Mouse (Mus musculus) T-cell, adult 2 months (primary cell): ENCODE results near the gene Ttyh3.

Source experiments
- DNase-seq: peaks from one replicate; pipeline ENCODE4 v3.0.0; 2022; ENCODE audit warnings: low spot score

Gene Ttyh3

GRCm38 (mm10) chr5:140575381-140575866 lies 73.4 kb downstream of the Ttyh3 start:
- DNase-seq, result peak; percentile 76

GRCm38 (mm10) chr5:140572611-140573010 lies 76.2 kb downstream of the Ttyh3 start:
- DNase-seq, result no peak

DNA sequence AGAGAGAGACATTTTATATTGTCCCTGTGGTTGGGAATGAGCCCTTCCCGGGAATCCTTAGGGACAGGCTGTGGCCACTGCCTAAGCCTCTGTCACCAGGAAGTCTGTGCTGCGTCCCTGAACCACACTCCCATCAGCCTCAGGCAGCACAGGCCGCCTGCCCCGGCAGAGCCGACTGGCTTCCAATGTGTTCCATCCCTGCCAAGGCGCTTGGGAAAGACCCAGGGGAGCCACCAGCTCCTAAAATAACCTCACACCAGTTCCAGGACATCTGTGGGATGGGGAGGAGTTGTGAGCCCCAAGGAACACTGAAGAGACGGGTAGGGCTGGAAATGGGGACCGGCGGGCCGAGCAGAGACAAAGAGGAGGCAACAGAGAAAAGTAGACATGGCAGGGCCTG lies 77.2 kb downstream of the Ttyh3 start:
- no peak for DNase-seq

DNA sequence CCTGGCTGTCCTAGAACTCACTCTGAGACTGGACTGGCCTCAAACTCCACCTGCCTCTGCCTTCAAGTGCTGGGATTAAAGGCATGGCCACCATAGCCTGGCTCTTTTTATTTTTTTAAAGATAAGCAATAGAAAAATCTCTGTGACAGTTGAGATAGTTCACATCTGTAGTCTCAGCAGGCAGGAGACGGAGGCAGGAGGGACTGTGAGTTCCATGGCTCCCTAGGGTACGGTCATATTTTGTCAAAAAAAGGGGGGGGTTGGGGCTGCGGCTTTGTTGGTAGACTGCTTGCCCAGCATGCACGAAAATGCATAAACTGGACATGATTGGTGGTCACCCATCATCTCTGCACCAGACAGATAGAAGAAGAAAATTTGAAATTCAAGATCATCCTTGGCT lies 77.6 kb downstream of the Ttyh3 start:
- no peak for DNase-seq
